Mouse (Mus musculus): Measurements from ENCODE around the gene Gas6. TPM values are rescaled to one million over a fixed set of nuclear protein-coding genes. Genes with fewer than 3 reads are reported as not detected.

The Gas6 gene
- not detected in 2 replicates for total RNA-seq (2012; rRNA removed)
- polyA plus RNA-seq (2012; ENCODE audit: insufficient read depth in 1 of 2, insufficient read length in 2 of 2, low read depth in 1 of 2, low replicate concordance in 2 of 2, missing spikeins in 1 of 2), result not detected

DNA sequence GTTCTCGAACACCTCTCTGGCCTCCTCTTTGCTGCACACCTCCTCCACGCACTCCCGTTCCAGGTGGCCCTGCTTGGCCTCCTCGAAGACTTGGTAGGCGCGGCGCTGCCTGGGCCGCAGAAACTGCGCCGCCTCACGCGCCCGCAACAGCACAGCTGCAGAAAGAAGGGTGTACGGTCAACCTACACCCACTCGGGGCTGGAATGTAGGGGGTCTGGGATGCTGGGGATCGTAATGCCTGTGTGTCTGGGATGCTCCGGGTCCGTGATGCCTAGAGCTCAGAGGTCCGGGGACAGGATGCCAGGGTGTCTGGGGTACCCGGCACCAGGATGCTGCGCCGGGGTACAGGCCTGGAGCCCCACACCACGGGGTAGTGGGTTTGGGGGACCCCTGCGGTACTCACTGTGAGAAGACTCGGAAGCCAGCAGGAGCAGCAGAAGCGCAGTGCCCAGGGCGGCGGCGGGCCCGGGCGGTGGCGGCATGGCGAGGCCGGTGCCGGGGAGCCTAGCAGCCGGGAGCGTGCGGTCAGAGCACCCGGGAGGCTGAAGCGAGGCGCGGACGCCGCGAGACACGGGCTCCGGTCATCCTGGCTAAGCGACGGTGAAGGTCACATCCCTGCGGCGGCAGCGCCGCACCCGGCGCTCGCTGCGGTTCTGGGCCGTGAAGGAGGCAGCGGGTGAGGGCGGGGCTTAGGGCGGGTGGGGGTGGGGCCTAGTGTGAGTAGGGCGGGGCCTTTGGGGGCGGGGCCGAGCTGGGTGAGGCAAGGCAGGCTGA lies at the start of gene Gas6:
Gene Gas6, minus strand, starts transcription at position 633 of the 774 bp plus-strand sequence.
- Histone ChIP-seq H3K9me3 (replicated peaks; ENCODE audit: insufficient read depth, low read length) (no peaks in the 10 kb centered on the region), H3K79me2 (ENCODE audit: control insufficient read depth, insufficient read depth, low read length, poor library complexity) (no peaks in the 10 kb centered on the region), H3K4me1 (ENCODE audit: control insufficient read depth in 1 of 2, insufficient read depth in 2 of 2, low read length in 2 of 2) (peaks cover 0 to 13% of the 10 kb centered on the region in 2 experiments; a peak in 2 of 4 replicates), H3K9ac (ENCODE audit: control insufficient read depth, low read depth, low read length, poor library complexity, severe bottlenecking) (no peak within 1 kb of the TSS), H3K4me3 (ENCODE audit: control insufficient read depth in 1 of 2, insufficient read depth in 1 of 2, low read depth in 2 of 2, low read length in 2 of 2) (no peak within 1 kb of the TSS), H3K27ac (ENCODE audit: control insufficient read depth, low read depth, low read length) (no peak within 1 kb of the TSS), H3K36me3 (ENCODE audit: control insufficient read depth in 1 of 2, insufficient read depth in 2 of 2, low read length in 2 of 2) (peaks cover 0 to 3% of the 10 kb centered on the region in 2 experiments; a peak in 1 of 4 replicates), H3K27me3 (ENCODE audit: control insufficient read depth in 1 of 2, insufficient read depth in 2 of 2, low read length in 2 of 2) (no peaks in the 10 kb centered on the region; a peak in 1 of 4 replicates)
- no peak for DNase-seq (ENCODE audit: low read depth, low spot score)
- TF ChIP-seq POLR2A (IDR thresholded peaks at IDR 0.05; ENCODE audit: control insufficient read depth in 1 of 2, insufficient read depth in 1 of 2, low read depth in 1 of 2, low read length in 2 of 2, poor library complexity in 1 of 2) (no peak), TBP (IDR thresholded peaks at IDR 0.05; ENCODE audit: low read depth, low read length) (no peak), MXI1 (IDR thresholded peaks at IDR 0.05; ENCODE audit: low read depth, low read length) (no peak), NRF1 (IDR thresholded peaks at IDR 0.05; ENCODE audit: insufficient read depth, low read depth, low read length, poor library complexity, severe bottlenecking) (no peak), MAX (IDR thresholded peaks at IDR 0.05; ENCODE audit: low read length) (no peak), JUND (IDR thresholded peaks at IDR 0.05; ENCODE audit: low read depth, low read length) (no peak), RCOR1 (IDR thresholded peaks at IDR 0.05; ENCODE audit: low read depth, low read length) (no peak), CHD1 (IDR thresholded peaks at IDR 0.05; ENCODE audit: low read depth, low read length) (no peak), MAFK (IDR thresholded peaks at IDR 0.05; ENCODE audit: borderline replicate concordance, low read depth, low read length) (no peak), POLR2AphosphoS5 (IDR thresholded peaks at IDR 0.05; ENCODE audit: borderline replicate concordance, low read depth, low read length) (no peak), RAD21 (IDR thresholded peaks at IDR 0.05; ENCODE audit: low read depth, low read length) (no peak), EP300 (IDR thresholded peaks at IDR 0.05; ENCODE audit: low read depth in 1 of 2, low read length in 2 of 2) (no peak), ZMIZ1 (IDR thresholded peaks at IDR 0.05; ENCODE audit: low read depth, low read length) (no peak), CTCF (IDR thresholded peaks at IDR 0.05 in 2 of 3, conservative IDR thresholded peaks at IDR 0.05 in 1 of 3; ENCODE audit: control insufficient read depth in 1 of 3, insufficient read depth in 1 of 3, low read depth in 2 of 3, low read length in 3 of 3, poor library complexity in 1 of 3, severe bottlenecking in 1 of 3) (no peak), MYC (IDR thresholded peaks at IDR 0.05; ENCODE audit: low read depth, low read length) (no peak), USF2 (IDR thresholded peaks at IDR 0.05; ENCODE audit: borderline replicate concordance in 1 of 2, insufficient read depth in 1 of 2, low read depth in 1 of 2, low read length in 2 of 2) (no peak), ZNF384 (IDR thresholded peaks at IDR 0.05; ENCODE audit: low read depth, low read length) (no peak), GABPA (IDR thresholded peaks at IDR 0.05; ENCODE audit: low read depth, low read length) (no peak)

DNA sequence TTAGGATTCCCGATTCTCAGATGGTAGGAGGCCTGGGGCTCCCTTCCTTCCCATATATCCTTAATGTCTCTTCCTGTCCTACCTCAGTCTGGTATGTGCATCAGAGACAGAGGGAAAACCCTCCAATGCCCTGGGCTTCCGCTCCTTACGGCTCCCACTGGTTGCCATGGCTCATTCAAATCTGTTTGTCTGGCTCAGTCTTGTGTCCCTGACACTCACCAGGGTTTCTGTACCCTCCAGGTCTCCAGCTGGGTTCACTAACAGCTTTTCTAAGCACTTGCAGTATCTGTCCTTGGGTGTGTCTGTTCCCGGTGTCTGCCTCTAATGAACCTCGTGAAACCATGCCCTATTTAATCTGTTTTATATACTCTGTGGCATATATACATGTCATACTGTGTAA lies 47.2 kb upstream of the Gas6 start:
- H3K9me3 ChIP-seq (replicated peaks; ENCODE audit: insufficient read depth, low read length), result no peaks in the 10 kb centered on the region
- no peak for DNase-seq (ENCODE audit: low read depth, low spot score)
- H3K9ac ChIP-seq (ENCODE audit: control insufficient read depth, low read depth, low read length, poor library complexity, severe bottlenecking), result no peak overlapping the region
- H3K79me2 ChIP-seq (ENCODE audit: control insufficient read depth, insufficient read depth, low read length, poor library complexity), result no peaks in the 10 kb centered on the region
- H3K27ac ChIP-seq (ENCODE audit: control insufficient read depth, low read depth, low read length), result no peak overlapping the region
- peaks cover 0 to 13% of the 10 kb centered on the region in 2 experiments for H3K27me3 ChIP-seq (ENCODE audit: control insufficient read depth in 1 of 2, insufficient read depth in 2 of 2, low read length in 2 of 2)
- no peaks in the 10 kb centered on the region for H3K36me3 ChIP-seq (ENCODE audit: control insufficient read depth in 1 of 2, insufficient read depth in 2 of 2, low read length in 2 of 2)
- H3K4me1 ChIP-seq (ENCODE audit: control insufficient read depth in 1 of 2, insufficient read depth in 2 of 2, low read length in 2 of 2), result no peaks in the 10 kb centered on the region
- H3K4me3 ChIP-seq (ENCODE audit: control insufficient read depth in 1 of 2, insufficient read depth in 1 of 2, low read depth in 2 of 2, low read length in 2 of 2), result no peak overlapping the region
- TF ChIP-seq POLR2AphosphoS2 (IDR thresholded peaks at IDR 0.05; ENCODE audit: low read length) (no peak), RAD21 (IDR thresholded peaks at IDR 0.05; ENCODE audit: low read depth, low read length) (no peak), RCOR1 (IDR thresholded peaks at IDR 0.05; ENCODE audit: low read depth, low read length) (no peak), MAX (IDR thresholded peaks at IDR 0.05; ENCODE audit: low read length) (no peak), MAFK (IDR thresholded peaks at IDR 0.05; ENCODE audit: borderline replicate concordance, low read depth, low read length) (no peak), GATA1 (IDR thresholded peaks at IDR 0.05; ENCODE audit: low read depth, low read length) (no peak), KAT2A (conservative IDR thresholded peaks at IDR 0.05; ENCODE audit: low read depth, low read length) (no peak), ZKSCAN1 (IDR thresholded peaks at IDR 0.05; ENCODE audit: low read depth, low read length) (no peak), MEF2A (IDR thresholded peaks at IDR 0.05; ENCODE audit: extremely low read depth, insufficient replicate concordance, low read depth, low read length, poor library complexity, severe bottlenecking) (no peak), BHLHE40 (IDR thresholded peaks at IDR 0.05; ENCODE audit: borderline replicate concordance, low read depth, low read length) (no peak), SMC3 (IDR thresholded peaks at IDR 0.05; ENCODE audit: low read depth, low read length) (no peak), E2F4 (IDR thresholded peaks at IDR 0.05; ENCODE audit: borderline replicate concordance, low read depth, low read length) (no peak), CHD1 (IDR thresholded peaks at IDR 0.05; ENCODE audit: low read depth, low read length) (no peak), TBP (IDR thresholded peaks at IDR 0.05; ENCODE audit: low read depth, low read length) (no peak), USF1 (IDR thresholded peaks at IDR 0.05; ENCODE audit: low read depth, low read length) (no peak), USF2 (IDR thresholded peaks at IDR 0.05; ENCODE audit: borderline replicate concordance in 1 of 2, insufficient read depth in 1 of 2, low read depth in 1 of 2, low read length in 2 of 2) (no peak), SIN3A (IDR thresholded peaks at IDR 0.05; ENCODE audit: low read length) (no peak), ETS1 (IDR thresholded peaks at IDR 0.05; ENCODE audit: low read depth, low read length) (no peak)

All from MEL (cell line).